Mouse (Mus musculus): ENCODE measurements around the gene Setd1a. TPM values are rescaled to one million over a fixed set of nuclear protein-coding genes. Genes with fewer than 3 reads are reported as not detected.

Gene Setd1a
- polyA plus RNA-seq, 1 experiment from 2014 or later = 22.4 TPM

GRCm38 (mm10) chr7:127809846-127810245, 33.4 kb downstream of the Setd1a start:
- WGBS = 81% methylated on average over 1 of the region's 1 CpGs
- ATAC-seq (replicated peaks) = no peak
- no peak overlapping the region for H3K27ac ChIP-seq (replicated peaks)

DNA sequence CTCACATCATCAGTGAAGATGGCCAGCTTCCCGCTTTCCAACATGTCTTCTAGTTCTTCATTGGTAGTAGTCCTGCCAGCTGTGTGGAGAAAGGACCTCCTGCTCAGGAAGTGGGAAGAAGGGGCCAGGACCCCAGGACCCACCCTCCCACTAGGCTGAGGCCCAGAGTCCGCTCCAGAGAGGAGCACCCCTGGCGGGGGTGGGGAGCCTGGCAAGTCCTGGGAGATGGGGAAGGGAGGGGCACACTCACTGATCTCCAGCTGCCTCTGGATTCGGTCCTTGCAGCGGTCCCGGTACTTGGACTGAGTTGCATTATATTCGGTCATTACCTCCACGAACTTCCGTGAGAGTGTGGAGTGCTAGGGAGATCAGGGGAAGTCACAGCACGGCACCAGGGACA, 34.2 kb downstream of the Setd1a start:
- 76% methylated on average over 10 of the region's 10 CpGs for WGBS
- H3K4me1 ChIP-seq = peaks cover 15% of the 10 kb centered on the region
- H3K9me3 ChIP-seq = no peaks in the 10 kb centered on the region
- no peak overlapping the region for H3K27ac ChIP-seq (replicated peaks)
- no peak overlapping the region for H3K4me3 ChIP-seq
- no peak overlapping the region for H3K4me2 ChIP-seq (replicated peaks)
- peaks cover 35% of the 10 kb centered on the region for H3K36me3 ChIP-seq
- ATAC-seq (replicated peaks) = no peak
- no peaks in the 10 kb centered on the region for H3K27me3 ChIP-seq
- no peak overlapping the region for H3K9ac ChIP-seq (replicated peaks)

More at GRCm38 (mm10) chr7:127809846-127810245, 33.4 kb downstream of the Setd1a start:
- Histone ChIP-seq H3K27me3 (no peaks in the 10 kb centered on the region), H3K9me3 (no peaks in the 10 kb centered on the region), H3K4me1 (peaks cover 11% of the 10 kb centered on the region), H3K36me3 (peaks cover 37% of the 10 kb centered on the region), H3K4me3 (no peak overlapping the region), H3K9ac (replicated peaks) (no peak overlapping the region), H3K4me2 (replicated peaks) (no peak overlapping the region)

- H3K27ac ChIP-seq (replicated peaks) = no peak overlapping the region
- H3K36me3 ChIP-seq = peaks cover 34% of the 10 kb centered on the region
- H3K4me1 ChIP-seq = peaks cover 15% of the 10 kb centered on the region
- no peaks in the 10 kb centered on the region for H3K9me3 ChIP-seq
- no peak overlapping the region for H3K9ac ChIP-seq (replicated peaks)
- no peaks in the 10 kb centered on the region for H3K27me3 ChIP-seq
- H3K4me2 ChIP-seq (replicated peaks) = no peak overlapping the region
- no peak for ATAC-seq (replicated peaks)
- 88% methylated on average over 4 of the region's 4 CpGs for WGBS
- H3K4me3 ChIP-seq = no peak overlapping the region
These were observed 34.8 kb downstream of the Setd1a start for GRCm38 (mm10) chr7:127811240-127811639.

GRCm38 (mm10) chr7:127812292-127812691, 35.8 kb downstream of the Setd1a start:
- Histone ChIP-seq H3K4me1 (peaks cover 15% of the 10 kb centered on the region), H3K9me3 (no peaks in the 10 kb centered on the region), H3K36me3 (peaks cover 34% of the 10 kb centered on the region), H3K9ac (replicated peaks) (no peak overlapping the region), H3K4me3 (no peak overlapping the region), H3K27ac (replicated peaks) (no peak overlapping the region), H3K27me3 (no peaks in the 10 kb centered on the region), H3K4me2 (replicated peaks) (no peak overlapping the region)
- ATAC-seq (replicated peaks) = no peak
- WGBS = 90% methylated on average over 3 of the region's 3 CpGs

DNA sequence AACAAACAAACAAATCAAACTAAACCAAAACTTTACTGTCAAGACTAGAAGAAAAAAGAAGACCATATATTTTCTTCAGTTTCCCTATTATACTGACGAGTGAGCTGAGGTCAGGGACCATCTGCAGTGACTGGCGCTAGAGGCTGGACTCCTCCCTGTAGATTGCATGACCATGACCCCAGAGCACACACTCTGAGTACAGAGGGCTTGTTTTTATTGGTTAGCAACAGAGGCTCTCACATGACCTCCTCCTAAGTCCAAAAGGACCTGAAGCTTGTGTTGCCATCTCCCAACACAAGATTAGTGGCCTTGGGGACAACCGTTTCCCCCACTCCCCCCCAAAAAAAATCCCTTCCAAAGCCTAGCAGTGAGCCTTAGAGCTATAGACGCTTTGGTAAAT, 37.4 kb downstream of the Setd1a start:
- H3K4me3 ChIP-seq = no peak overlapping the region
- H3K9me3 ChIP-seq = no peaks in the 10 kb centered on the region
- H3K4me2 ChIP-seq (replicated peaks) = no peak overlapping the region; the same call in 1 of the 2 replicates
- no peaks in the 10 kb centered on the region for H3K27me3 ChIP-seq
- H3K27ac ChIP-seq (replicated peaks) = peak overlapping the region; percentile 72
- 74% methylated on average over 4 of the region's 4 CpGs for WGBS
- peaks cover 15% of the 10 kb centered on the region for H3K4me1 ChIP-seq
- ATAC-seq (replicated peaks) = no peak
- peaks cover 31% of the 10 kb centered on the region for H3K36me3 ChIP-seq
- no peak overlapping the region for H3K9ac ChIP-seq (replicated peaks)

GRCm38 (mm10) chr7:127814241-127814921, 37.9 kb downstream of the Setd1a start:
- Histone ChIP-seq H3K9ac (replicated peaks) (no peak overlapping the region), H3K4me3 (no peak overlapping the region), H3K27me3 (no peaks in the 10 kb centered on the region), H3K4me1 (peaks cover 15% of the 10 kb centered on the region), H3K4me2 (replicated peaks) (no peak overlapping the region; the same call in 1 of the 2 replicates), H3K27ac (replicated peaks) (peak overlapping the region; percentile 72), H3K36me3 (peaks cover 31% of the 10 kb centered on the region), H3K9me3 (no peaks in the 10 kb centered on the region)
- peak; percentile 89 for ATAC-seq (replicated peaks)
- 49% methylated on average over 19 of the region's 19 CpGs for WGBS

GRCm38 (mm10) chr7:127815116-127815665, 38.7 kb downstream of the Setd1a start:
- ATAC-seq (replicated peaks) = no peak
- no peak overlapping the region for H3K9ac ChIP-seq (replicated peaks)

DNA sequence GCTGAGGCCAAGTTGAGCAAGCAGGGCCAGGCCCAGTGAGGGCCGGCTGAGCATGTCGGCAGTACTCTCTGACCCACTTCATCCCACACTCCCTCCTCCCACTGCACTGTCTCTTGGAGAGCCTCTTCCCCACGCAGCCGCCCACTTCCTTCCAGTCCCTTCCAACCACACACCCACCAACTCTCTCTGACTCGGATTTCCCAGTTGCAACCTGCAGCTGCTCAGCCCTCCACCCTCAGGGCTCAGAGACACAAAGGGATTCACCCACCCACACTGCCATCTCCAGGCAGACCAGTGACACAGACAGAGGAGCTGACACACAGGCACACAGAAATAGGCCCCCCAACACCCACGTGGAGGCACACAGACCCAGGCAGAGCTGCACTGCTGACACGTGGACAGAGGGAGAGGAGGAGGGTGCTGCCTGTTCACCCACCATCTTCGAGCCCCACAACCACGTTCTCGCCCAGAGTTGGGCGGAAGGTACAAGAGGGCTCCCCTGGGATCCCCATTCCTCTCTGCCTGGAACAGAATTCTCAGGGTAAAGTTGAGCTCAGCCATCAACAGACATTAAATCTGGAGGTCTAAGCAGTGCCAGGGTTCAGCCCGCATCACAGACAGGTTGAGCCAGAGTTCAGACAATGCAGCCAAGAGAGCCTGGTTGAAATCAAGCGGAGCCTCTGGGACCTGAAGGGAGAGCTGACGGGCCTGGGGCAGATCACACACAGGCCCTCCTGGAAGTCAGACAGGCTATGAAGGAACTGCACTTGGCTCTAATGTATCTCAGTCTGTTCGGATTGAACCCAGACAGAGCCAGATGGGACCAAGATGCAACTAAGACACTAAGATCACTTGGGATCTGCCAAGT, 39.7 kb downstream of the Setd1a start:
- Histone ChIP-seq H3K4me1 (peaks cover 15% of the 10 kb centered on the region), H3K9ac (replicated peaks) (no peak overlapping the region), H3K4me3 (no peak overlapping the region), H3K27me3 (no peaks in the 10 kb centered on the region), H3K4me2 (replicated peaks) (no peak overlapping the region), H3K9me3 (no peaks in the 10 kb centered on the region), H3K36me3 (peaks cover 14% of the 10 kb centered on the region), H3K27ac (replicated peaks) (0 out of 2 replicates have a peak overlapping the region, but pooled peaks have one; percentile 21)
- WGBS = 72% methylated on average over 15 of the region's 15 CpGs
- no peak for ATAC-seq (replicated peaks)

More at GRCm38 (mm10) chr7:127815116-127815665, 38.7 kb downstream of the Setd1a start:
- WGBS = 95% methylated on average over 15 of the region's 15 CpGs
- H3K27me3 ChIP-seq = no peaks in the 10 kb centered on the region
- H3K4me3 ChIP-seq = no peak overlapping the region
- H3K36me3 ChIP-seq = peaks cover 24% of the 10 kb centered on the region
- H3K4me2 ChIP-seq (replicated peaks) = no peak overlapping the region
- H3K27ac ChIP-seq (replicated peaks) = peak overlapping the region; percentile 72
- no peaks in the 10 kb centered on the region for H3K9me3 ChIP-seq
- H3K4me1 ChIP-seq = peaks cover 15% of the 10 kb centered on the region

GRCm38 (mm10) chr7:127817053-127817452, 40.6 kb downstream of the Setd1a start:
- Histone ChIP-seq H3K9ac (replicated peaks) (no peak overlapping the region), H3K4me3 (no peak overlapping the region), H3K27me3 (no peaks in the 10 kb centered on the region), H3K27ac (replicated peaks) (no peak overlapping the region), H3K4me2 (replicated peaks) (no peak overlapping the region), H3K9me3 (no peaks in the 10 kb centered on the region), H3K36me3 (peaks cover 13% of the 10 kb centered on the region), H3K4me1 (peaks cover 15% of the 10 kb centered on the region)
- no peak for ATAC-seq (replicated peaks)
- WGBS = 83% methylated on average over 7 of the region's 7 CpGs

DNA sequence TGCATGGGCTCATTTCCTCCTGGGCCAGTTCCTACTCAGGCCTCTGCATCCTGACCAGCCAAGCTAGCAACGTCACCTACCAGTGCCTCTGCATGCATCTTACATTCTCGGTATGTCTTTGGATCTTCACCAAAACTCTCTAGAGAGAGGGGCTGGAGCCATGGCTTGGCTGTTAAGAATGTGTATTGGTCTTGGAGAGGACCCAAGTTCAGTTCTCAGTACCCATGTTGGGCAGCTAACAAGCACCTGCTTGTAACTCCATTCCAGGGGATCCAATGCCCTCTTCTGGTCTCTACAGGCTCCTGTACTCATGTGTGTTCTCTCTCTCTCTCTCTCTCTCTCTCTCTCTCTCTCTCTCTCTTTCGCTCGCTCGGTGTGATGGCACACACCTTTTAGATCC, 41.3 kb downstream of the Setd1a start:
- no peak overlapping the region for H3K4me3 ChIP-seq
- no peak overlapping the region for H3K9ac ChIP-seq (replicated peaks)
- H3K36me3 ChIP-seq = peaks cover 7% of the 10 kb centered on the region
- H3K4me2 ChIP-seq (replicated peaks) = no peak overlapping the region
- no peak overlapping the region for H3K27ac ChIP-seq (replicated peaks)
- no peak for ATAC-seq (replicated peaks)
- 81% methylated on average over 5 of the region's 5 CpGs for WGBS
- peaks cover 21% of the 10 kb centered on the region for H3K4me1 ChIP-seq
- no peaks in the 10 kb centered on the region for H3K9me3 ChIP-seq
- no peaks in the 10 kb centered on the region for H3K27me3 ChIP-seq

GRCm38 (mm10) chr7:127820836-127821509, 44.5 kb downstream of the Setd1a start:
- H3K27ac ChIP-seq (replicated peaks) = no peak overlapping the region
- H3K9ac ChIP-seq (replicated peaks) = no peak overlapping the region
- H3K4me3 ChIP-seq = no peak overlapping the region
- H3K4me1 ChIP-seq = peaks cover 24% of the 10 kb centered on the region
- no peaks in the 10 kb centered on the region for H3K27me3 ChIP-seq
- no peak overlapping the region for H3K4me2 ChIP-seq (replicated peaks)
- no peaks in the 10 kb centered on the region for H3K9me3 ChIP-seq
- WGBS = 78% methylated on average over 13 of the region's 13 CpGs
- ATAC-seq (replicated peaks) = no peak
- H3K36me3 ChIP-seq = no peaks in the 10 kb centered on the region

Measured in forebrain, embryonic 15.5 days (tissue).